Mouse (Mus musculus): ENCODE measurements around the gene Gse1.
A peak's percentile ranks its signal among the peaks of the same experiment; 100 is the strongest.

The Gse1 gene

DNA sequence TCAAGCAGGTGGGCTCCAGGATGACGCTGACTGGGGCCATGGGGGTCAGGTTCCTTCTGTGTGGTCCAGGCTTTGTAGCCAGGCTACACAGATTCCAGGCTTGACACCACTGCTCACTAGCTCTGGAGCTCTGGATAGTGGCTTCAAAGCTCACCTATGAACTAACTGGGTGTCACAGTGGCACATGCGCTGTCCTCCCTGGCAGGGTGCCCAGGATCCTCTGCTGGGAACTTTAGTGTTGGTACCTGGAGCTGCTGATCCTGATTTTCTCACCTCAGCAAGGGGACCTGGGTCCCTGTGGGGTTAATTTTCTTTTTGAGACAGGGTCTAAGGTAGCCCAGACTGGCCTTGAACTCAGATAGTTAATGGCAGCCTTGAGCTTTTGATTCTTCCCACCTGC lies 173.0 kb downstream of the Gse1 start:
- DNase-seq (ENCODE audit: low read depth, low spot score) = no peak

DNA sequence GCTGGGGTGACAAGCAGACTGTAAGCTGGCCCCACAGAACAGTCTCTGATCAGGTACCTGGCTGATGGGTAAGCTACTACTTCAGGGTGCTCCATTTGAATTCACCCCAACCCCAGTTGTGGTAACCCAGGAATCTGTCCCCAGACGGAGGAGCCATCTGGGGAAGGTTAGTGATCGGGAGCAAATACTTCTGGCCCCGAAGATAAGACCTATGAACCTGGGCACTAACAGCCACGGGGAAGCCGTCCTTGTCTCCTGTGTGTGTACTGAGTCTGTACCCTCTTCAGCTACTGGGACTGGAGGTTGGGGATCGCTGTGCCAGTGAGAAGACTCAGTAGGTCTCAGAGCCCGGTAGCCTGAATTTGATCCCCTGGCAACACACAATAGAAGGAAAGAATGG lies 173.5 kb downstream of the Gse1 start:
- DNase-seq (ENCODE audit: low read depth, low spot score) = no peak

DNA sequence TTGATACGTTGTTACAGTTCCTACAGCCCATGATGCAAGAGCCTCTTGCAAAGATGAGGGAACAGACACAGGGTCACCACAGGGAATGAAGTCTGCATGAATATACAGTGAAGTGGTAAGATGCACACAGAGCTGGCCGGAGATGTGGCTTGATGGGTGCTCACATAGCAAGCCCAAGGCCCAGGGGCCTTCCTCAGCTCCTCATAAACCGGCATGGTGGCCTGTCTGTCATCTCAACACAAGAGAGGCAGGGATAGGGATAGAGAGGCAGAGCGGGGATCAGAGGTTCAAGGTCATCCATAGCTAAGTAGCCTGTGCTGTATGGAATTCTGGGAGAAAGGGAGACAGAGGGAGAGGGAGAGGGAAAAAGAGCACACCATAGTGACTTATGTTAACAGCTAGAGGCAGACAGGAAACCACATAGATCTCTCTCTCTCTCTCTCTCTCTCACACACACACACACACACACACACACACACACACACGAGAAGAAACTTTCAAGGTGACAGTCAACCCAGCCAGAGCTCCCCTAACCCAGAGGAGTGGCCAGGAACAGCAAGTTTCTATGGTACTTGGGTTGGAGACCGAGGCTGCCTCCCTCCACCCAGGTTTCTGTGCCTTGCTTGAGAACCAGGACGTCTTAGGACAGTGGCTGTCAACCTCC lies 175.5 kb downstream of the Gse1 start:
- DNase-seq (ENCODE audit: low read depth, low spot score) = no peak

DNA sequence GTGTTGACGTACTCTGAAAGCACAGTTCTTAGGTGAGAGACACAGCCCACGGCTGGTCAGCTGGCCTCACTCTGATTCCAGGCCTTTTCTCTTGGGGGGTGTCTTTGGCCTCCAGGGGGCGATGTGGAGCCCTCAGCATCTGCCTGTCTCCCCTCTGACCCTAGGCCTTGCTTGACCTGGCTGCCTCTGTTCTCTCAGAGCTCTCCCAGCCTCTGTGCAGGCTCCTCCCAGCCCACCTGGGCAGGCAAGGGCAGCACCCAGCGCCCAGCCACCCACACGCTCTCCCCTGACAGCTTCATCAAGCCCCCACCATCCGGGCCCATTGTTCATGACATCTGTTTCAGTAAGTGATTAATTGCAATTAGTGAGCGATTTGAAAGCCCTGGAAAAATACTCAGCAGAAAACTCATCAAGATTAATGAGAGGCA lies 176.4 kb downstream of the Gse1 start:
- peak; percentile 52 for DNase-seq (ENCODE audit: low read depth, low spot score)

DNA sequence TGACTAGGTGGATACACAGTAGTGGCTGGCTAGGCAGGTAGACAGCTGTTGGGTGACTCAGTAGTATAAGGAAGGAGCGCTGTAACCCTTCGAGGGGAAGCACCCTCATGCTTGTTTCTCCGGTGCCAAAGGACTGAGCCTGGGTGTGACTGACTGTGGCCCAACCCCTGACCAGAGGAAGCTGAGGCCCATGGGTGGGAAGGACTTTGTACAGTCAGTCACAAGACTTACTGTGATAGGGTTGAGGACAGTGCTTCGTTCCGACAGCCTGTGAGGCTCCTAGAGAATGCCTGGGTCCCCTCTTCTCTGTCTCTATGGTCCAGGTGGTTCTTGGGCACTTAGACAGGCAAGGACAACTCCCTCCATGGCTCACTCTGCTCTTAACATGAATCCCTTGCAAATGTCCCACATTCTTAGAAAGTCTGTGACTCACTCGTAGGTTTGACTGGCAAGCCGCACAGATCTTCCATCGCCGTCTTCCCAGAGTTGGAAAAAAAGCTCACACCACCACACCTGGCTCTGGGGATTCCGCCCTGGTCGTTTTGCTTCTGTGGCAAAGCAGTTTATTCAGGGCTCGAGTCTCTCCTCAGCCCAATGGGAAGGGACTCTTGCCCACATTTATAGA lies 177.9 kb downstream of the Gse1 start:
- no peak for DNase-seq (ENCODE audit: low read depth, low spot score)

DNA sequence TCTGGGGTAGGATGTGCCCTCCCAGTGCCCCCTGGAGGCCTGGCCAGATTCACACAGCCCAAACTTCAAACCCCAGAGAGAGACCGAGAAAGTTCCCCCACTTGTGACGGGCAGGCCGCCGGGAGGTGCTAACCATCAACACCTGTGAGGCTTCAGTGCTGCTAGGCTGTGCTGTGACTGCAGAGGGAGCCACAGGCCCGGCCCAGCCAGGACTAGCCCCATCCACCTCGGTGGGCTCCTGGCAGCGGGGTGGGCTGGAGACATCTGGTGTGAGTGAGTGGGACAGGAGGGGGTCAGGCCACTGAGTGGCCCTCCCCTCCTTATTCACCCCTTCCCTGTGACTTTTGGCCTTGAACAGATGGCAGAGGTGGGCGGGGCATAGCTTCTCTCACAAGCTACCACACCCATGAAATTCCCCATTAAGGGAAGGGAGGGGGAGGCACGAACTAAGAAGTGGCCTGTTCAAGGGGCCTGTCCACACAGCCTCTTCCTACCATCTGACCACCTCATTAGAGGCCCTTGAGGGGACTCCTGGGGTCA lies 179.5 kb downstream of the Gse1 start:
- DNase-seq (ENCODE audit: low read depth, low spot score) = peak; percentile 44

DNA sequence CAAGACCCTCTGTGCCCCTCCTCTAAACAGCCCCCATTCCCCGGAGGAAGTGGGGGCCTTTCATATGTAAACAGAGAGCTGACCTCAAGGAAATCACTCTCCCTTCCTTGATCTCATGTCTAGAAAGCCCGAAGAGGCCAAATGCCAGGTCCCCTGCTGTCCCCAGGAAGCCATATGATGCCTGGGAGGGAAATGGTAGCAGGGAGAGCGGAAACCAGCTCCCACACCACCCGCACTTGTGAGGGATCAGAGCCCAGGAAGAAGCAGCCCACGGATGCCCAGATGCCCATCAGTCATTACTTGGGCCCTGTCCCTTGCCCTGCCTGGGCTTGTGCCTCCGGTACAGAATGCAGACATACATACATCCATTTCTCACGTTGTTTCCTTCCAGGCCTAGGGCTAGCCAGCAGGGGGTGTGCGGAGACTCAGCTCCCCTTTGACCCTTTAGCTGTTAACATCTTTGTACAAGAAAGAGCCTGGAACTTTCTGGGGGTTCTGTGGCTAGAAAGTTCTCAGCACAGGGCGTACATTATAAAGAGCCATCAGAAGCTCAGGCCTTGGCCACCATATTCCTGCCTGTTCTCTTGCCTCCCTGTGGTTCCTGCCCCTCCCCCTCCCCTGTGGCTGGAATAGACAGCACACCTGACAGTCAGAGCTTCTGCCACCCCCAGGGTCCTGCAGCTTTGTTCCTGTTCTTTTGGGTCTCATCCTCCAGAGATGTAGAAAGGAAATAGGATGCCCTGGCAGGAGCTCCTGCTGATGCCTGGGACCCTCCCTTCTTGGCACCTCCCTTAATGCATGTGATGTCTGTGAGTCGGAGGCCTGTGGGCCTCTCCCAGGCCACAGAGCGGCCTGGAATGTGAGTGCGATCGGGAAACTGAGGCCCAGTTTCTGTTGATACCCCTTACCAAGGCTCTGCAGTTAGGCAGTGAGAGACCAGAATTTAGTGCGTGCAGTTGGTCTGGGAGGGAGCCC lies 180.3 kb downstream of the Gse1 start:
- no peak for DNase-seq (ENCODE audit: low read depth, low spot score)

DNA sequence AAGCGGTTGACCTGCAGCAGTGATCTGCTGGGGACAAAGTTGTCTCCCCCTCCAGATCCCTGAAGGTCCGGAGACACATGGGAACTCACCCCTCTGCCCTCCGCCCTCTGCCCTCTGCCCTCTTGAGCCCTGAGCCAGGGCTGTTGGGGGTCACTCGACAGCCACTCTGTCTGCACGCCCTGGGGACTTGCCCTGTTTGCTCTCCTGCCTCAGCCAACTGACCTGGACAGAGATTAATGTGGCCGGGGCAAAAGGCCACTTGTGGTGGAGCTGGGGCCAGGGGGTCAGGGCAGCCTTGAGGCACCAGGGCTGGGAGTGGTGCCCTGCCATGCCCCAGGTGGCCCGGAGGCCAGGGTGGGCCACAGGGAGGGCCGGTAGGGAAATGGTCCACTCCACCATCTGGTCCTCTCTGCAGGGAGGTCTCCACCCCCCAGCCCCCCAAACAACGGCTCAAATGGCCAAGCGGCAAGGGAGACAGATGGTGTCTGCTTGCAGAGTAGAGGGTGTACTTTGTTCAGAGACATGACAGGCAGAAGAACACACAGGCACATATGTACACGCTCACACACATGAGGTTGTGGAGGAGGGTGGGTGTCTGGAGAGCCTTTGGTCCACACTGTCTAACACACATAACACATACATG lies 181.2 kb downstream of the Gse1 start:
- DNase-seq (ENCODE audit: low read depth, low spot score) = no peak

DNA sequence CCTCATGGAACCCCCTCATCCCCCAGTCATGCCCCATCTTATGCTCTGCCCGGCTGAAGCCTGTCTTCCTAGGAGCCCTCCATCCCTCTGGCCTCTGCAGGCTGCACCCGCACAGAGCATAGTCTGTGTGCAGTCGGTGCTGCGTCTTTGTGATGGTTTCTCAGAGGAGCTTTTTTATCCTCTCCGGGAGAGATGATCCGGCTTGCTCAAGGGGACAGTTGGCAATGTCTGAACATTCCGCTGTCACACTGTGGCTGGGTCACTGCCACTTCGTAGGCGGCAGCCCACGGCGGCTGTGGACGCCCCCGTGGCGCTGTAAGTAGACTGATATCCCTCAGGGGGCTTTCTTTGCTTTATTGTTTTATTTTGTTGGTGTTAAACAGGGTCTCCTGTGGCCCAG lies 182.8 kb downstream of the Gse1 start:
- DNase-seq (ENCODE audit: low read depth, low spot score) = no peak

DNA sequence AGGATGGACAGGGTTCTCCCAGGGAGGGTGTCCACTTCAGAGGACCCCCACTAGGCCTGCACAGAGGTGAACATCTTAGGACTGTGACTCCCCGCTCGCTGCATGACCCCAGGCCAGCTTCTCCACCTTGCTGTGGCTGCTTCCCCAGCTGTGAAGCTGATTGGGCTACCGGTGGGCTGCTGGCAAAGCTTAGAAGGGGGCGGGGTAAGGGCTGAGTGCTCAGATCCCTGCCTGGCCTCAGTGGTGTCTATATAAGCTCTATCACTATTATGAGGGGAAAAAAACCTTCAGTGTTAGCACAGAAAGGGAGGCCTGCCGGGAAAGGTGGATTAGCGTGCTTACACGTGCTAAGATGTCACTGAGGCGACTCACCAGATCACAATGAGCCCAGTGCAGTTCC lies 183.6 kb downstream of the Gse1 start:
- DNase-seq (ENCODE audit: low read depth, low spot score) = no peak

DNA sequence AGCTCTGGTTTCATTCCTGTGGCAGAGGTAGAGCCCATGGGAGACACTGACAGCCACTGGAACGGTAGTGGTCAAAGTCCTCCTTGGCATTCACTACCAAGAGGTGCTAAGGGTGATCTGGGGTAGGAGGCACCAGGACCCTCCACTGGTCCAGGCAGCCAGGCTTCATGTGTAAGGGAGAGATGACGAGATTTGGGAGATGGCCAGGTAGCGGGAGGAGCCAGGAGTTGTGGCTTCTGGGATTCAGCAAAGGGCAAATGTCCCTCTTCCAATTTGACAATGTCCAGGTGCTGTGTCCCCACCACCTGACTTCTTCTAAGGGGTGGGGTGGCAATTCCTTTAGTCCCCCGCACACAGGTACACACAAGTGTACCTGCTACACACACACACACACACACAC lies 184.1 kb downstream of the Gse1 start:
- DNase-seq (ENCODE audit: low read depth, low spot score) = no peak

DNA sequence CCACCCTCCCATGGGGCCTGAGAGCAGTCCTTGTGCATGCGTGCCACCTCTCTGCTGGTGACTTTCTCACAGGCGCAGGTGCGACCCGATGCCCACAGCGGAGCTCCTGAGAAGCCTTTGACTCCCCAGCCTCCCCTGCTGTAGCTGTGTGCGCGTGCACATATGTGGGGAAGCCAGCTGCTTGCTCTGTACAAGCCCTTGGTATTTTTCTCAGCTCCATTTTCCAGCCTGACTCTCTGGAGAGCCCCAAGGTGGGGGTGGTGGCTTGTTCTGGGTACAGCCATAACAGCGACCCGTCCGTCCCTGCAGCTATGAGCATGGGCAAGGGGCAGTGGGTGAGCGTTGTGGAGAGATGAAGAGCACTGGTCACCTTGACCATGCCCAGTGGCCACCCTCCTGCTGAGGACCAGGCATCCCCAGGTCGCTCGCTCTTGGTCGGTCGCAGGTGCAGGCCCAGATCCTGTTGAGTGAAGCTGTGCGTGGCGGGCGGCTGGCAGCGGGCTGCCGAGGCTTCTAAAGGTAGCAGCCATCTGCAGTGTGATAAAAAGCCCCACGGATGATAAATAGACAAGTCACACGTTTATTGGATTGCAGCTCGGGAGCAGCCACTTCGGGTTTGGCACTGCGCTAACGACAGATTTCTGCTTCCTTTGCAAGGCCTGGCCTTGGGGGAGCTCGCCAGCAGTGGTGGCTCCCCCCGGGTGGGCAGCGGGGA lies 184.8 kb downstream of the Gse1 start:
- no peak for DNase-seq (ENCODE audit: low read depth, low spot score)

DNA sequence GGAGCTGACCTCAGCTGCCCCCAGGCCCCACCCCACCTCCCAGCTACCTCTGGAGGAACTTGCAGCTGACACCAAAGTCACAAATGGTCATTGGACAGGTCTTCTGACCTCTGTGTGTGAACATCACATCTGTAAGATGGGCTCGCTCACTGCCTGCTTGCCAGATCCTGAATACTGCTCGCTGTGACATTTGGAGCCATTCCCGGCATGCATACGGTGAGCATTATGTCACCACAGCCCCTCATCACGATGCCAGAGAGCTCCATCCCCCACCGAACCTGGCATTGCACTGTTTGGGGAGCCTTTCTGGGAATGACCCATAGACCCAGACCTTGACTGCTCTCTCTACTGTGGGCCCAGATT lies 185.4 kb downstream of the Gse1 start:
- DNase-seq (ENCODE audit: low read depth, low spot score) = no peak

DNA sequence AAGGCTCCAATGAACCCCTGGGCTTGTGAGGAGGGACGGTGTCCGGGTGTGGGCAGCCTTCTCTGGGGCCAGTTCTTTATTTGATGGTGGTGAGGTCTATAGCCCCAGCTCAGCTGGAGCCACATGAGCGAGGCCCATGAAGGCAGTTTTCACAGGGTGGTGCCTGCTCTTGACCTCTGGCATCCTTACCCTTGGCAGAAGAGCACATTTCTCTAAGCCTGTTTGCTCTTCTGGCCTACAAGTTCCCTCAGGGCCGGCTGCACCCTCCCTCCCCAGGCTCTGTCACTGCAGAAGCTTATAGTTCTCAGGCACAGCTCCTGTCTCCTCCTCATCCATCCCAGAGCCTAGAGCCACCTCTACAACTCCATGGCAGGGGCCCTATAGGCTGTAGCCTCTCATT lies 186.0 kb downstream of the Gse1 start:
- no peak for DNase-seq (ENCODE audit: low read depth, low spot score)

DNA sequence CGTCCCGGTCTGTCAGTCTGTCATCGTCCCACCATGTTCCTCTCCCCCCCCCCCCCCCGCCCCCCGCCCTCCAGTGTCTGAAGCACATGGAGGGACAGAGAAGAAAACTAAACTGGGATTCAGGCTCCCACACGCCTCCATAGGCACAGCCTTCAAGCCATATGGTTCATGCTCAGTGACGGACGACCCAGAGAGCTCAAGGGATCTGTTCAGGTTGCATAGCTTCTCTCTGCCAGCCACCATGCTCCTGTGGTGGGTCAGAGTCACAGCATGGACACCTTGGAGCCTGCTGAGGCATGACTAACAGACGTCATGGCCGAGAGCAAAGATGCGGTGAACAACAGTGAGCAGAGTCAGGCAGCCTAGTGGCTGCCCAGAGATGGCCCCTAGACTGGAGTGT lies 187.2 kb downstream of the Gse1 start:
- no peak for DNase-seq (ENCODE audit: low read depth, low spot score)

DNA sequence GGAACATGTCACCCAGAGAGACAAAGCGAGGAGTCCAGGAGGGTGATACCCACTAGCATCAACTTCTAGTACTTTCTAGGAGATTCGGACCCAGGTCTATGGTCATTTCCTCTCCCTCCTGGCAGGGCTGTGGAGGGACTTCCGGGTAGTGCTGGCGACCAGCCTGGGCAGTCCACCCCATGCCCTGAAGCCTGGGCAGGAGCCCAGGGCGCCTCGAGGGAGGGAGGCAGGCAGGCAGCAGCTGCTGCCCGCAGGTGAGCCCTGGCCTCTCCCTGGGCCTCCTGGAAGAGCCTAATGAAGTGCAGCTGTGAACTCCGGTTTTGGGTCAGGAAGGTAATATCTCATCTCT lies 187.9 kb downstream of the Gse1 start:
- no peak for DNase-seq (ENCODE audit: low read depth, low spot score)

DNA sequence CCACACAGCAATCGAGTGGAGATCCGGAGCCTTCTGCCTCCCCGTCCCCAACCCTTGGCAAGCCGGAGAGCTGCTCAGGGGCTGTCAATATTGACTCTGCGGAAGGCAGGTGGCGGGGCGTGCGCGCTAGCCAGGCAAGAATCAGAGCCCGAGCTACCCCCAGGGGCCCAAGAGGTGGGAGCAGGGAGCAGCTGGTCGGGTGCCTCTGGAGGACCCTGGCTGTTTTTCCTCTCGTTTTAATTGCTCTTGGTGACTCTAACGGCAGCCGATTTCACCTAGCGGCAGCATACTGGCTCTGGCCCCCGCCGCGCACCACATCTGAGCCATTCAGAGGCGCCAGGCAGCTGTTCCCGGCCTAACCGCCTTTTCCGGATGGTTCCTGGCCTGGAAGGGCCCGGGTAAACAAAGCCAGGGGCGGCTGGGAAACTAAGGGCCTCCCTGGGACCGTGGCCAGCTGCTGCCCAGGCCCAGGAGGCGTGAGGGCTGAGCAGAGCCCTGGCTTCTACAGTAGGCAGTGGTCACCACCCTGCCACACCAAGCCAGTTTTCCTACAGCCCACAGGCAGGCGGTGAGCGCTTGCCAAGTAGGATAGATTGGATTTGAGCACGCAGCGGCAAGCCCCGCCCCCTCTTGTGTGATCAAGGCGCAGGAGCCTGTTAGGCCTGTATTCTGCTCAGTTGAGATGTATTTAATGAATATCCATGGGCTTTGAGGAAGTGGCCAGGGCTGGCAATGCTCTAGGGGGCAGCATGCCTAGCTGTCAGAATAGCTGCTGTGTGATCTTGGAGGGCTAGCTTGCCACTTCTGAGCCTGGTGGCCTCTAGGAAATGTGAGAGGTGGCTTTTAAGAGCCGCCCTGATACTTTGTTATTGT lies 188.5 kb downstream of the Gse1 start:
- no peak for DNase-seq (ENCODE audit: low read depth, low spot score)

DNA sequence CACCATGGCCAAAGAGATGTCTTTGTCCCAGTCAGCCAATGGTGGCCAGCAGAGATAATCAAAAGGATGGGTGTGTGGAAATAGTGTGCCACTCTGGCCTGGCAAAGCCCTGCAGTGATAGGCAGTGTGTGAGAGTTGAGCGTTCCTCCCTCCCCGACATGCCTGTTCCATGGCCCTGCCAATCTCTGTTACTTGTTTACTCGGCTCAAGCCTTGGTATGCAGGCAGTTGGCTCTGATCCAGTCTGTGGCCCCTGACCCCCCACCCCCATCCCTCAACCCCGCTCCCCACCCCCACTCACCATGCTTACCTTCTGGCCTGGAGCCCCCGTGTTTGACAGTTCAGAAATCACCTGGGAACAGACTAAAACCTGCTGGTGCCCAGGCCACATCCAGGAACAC lies 189.9 kb downstream of the Gse1 start:
- no peak for DNase-seq (ENCODE audit: low read depth, low spot score)

DNA sequence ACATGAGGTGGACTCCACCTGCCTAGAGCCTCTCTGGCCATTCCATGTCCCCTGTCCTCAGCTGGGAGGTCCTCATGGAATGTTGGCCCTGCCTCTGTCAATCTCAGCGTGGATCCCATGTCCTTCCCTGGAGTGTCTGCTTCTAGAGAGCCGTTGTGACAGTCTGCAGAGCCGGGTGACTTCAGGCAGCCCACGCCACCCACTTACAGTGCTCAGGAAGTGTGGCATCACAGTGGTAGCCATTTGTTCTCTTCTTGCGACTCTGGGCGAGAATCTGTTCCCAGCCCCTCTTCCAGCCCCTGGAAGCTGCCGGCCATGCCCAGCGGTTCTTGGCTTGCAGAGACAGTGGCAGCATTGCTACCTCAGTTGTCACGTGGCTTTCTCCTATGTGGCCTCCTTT lies 191.4 kb downstream of the Gse1 start:
- DNase-seq (ENCODE audit: low read depth, low spot score) = no peak

DNA sequence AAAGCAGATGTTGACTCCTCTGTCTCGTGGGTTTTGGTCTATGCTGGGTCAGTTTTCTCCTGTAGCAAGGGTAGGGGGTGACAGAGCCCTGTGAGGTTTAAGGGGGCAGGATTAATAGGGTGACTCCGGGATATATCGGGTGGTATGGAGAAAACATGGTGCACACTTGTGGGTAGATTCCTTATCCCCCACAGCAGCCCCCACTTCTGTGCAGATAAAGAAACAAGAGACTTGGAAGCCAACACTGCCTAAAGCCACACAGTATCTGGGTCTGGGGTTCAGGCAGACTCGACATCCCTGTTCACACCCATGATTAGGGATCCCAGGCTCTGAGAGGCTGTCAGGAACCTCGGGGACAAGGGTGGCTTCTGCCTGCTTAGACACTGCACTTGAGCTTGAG lies 192.0 kb downstream of the Gse1 start:
- DNase-seq (ENCODE audit: low read depth, low spot score) = no peak

Data from c-Kit-negative CD71-positive TER-119-positive erythroid progenitor cells, embryonic 14.5 days (primary cell).